Mouse (Mus musculus): ENCODE measurements around the gene Gm21882. TPM values are rescaled to one million over a fixed set of nuclear protein-coding genes. Genes with fewer than 3 reads are reported as not detected.
"Not testable (repeated sequence)": the region's sequence is repeated elsewhere in the genome, so short reads cannot be mapped to it uniquely, and the experiment has no call there.

The Gm21882 gene
- polyA plus RNA-seq (2015; fragmentation: Nextera tagmentation; extraction: Ambion mirVana), result not detected in 2 replicates

GRCm38 (mm10) chrY:40381423-40381822, at the start of gene Gm21882:
TSS of gene Gm21882 (minus strand) at chrY:40381523.
- 80% methylated on average over 1 of the region's 1 CpGs for WGBS
- not testable (repeated sequence) for H3K4me2 ChIP-seq; ATAC-seq (replicated peaks; ENCODE audit: low FRiP score); H3K36me3 ChIP-seq; H3K9ac ChIP-seq; H3K27me3 ChIP-seq; H3K9me3 ChIP-seq (replicated peaks); H3K4me3 ChIP-seq (replicated peaks); H3K4me1 ChIP-seq; H3K27ac ChIP-seq

Other genes starting within 250 kb of the Gm21882 start
- not detected in 2 replicates for gene Gm21865, start 64.6 kb downstream of the Gm21882 start, polyA plus RNA-seq (2015; fragmentation: Nextera tagmentation; extraction: Ambion mirVana)